Mouse (Mus musculus) heart, adult 11 months (tissue): ENCODE measurements around the gene Gm5800.
"Not testable (repeated sequence)": the region's sequence is repeated elsewhere in the genome, so short reads cannot be mapped to it uniquely, and the experiment has no call there.

Experiments
- DNase-seq: peaks from one replicate; pipeline ENCODE4 v3.0.0; 2022

Gene Gm5800

GRCm38 (mm10) chr14:51717083-51717482 is at the start of gene Gm5800:
Gene Gm5800, minus strand, starts transcription at chr14:51717183.
- no peak for DNase-seq

- DNase-seq: no peak
Observed at GRCm38 (mm10) chr14:51755944-51756343, 39.0 kb upstream of the Gm5800 start.

- DNase-seq: no peak
Observed at GRCm38 (mm10) chr14:51740347-51741170, 23.6 kb upstream of the Gm5800 start.

GRCm38 (mm10) chr14:51739150-51739993 is 22.4 kb upstream of the Gm5800 start:
- DNase-seq: peak; percentile 86

GRCm38 (mm10) chr14:51738411-51739149 is 21.6 kb upstream of the Gm5800 start:
- DNase-seq: peak; percentile 82

GRCm38 (mm10) chr14:51737967-51738366 is 21.0 kb upstream of the Gm5800 start:
- DNase-seq: no peak

- not testable (repeated sequence) for DNase-seq
Observed at GRCm38 (mm10) chr14:51695368-51695767, 21.6 kb downstream of the Gm5800 start, which contains the start of gene Gm17079. Gene Gm17079, minus strand, starts transcription at chr14:51695468.

GRCm38 (mm10) chr14:51677269-51677668 is 39.7 kb downstream of the Gm5800 start:
- no peak for DNase-seq
